In genomic region chr9:65238191-65238760, GRCm38 (mm10) we compare ENCODE assay signal across 12 mouse cellular contexts. TPM values are rescaled to one million over a fixed set of nuclear protein-coding genes. Genes with fewer than 3 reads are reported as not detected.
A peak's percentile ranks its signal among the peaks of the same experiment; 100 is the strongest.
DNase-seq lines count a peak whose midpoint lies in the region; ATAC-seq lines count a peak whose summit lies in the region.
"Had no signal": no experiment of that assay in that cellular context is flagged by ENCODE, and none has a peak within 500 bp of the region (broad histone marks: within the 10 kb centered on the region; RNA-seq: fewer than 3 reads in every experiment).

No protein-coding gene starts in this region.

- H3K27ac ChIP-seq in hindbrain, embryonic 13.5 days, result peak overlapping the region; percentile 8; the same call in 1 of the 2 replicates
- H3K27ac ChIP-seq in hindbrain, embryonic 16.5 days (ENCODE audit: low read depth, low read length), result no peak overlapping the region
- H3K27ac ChIP-seq in embryonic facial prominence, embryonic 14.5 days (replicated peaks; ENCODE audit: low read depth, low read length), result peak overlapping the region; percentile 63
- H3K27ac ChIP-seq: midbrain, embryonic 13.5 days had no signal

- 54% methylated on average over 13 of the region's 13 CpGs for WGBS in hindbrain, embryonic 13.5 days
- WGBS in hindbrain, embryonic 16.5 days, result 53% methylated on average over 13 of the region's 13 CpGs
- 60% methylated on average over 13 of the region's 13 CpGs for WGBS in embryonic facial prominence, embryonic 14.5 days

- 0 out of 2 replicates have a peak overlapping the region, but pooled peaks have one; percentile 25 for H3K9ac ChIP-seq in hindbrain, embryonic 13.5 days
- no peak overlapping the region for H3K9ac ChIP-seq in hindbrain, embryonic 16.5 days (ENCODE audit: low read depth, low read length)
- H3K9ac ChIP-seq in embryonic facial prominence, embryonic 14.5 days (ENCODE audit: low read depth, low read length), result no peak overlapping the region
- H3K9ac ChIP-seq: midbrain, embryonic 13.5 days had no signal

- no peaks in the 10 kb centered on the region for H3K27me3 ChIP-seq in hindbrain, embryonic 13.5 days
- no peaks in the 10 kb centered on the region for H3K27me3 ChIP-seq in hindbrain, embryonic 16.5 days (replicated peaks; ENCODE audit: control insufficient read depth, insufficient read depth, low read length)
- H3K27me3 ChIP-seq in embryonic facial prominence, embryonic 14.5 days (replicated peaks; ENCODE audit: control insufficient read depth, insufficient read depth, low read length), result no peaks in the 10 kb centered on the region
- H3K27me3 ChIP-seq: CH12.LX; midbrain, embryonic 13.5 days had no signal

- H3K4me1 ChIP-seq in hindbrain, embryonic 13.5 days (replicated peaks), result peaks cover 23% of the 10 kb centered on the region
- H3K4me1 ChIP-seq in hindbrain, embryonic 16.5 days (ENCODE audit: control insufficient read depth, insufficient read depth, low read depth, low read length), result no peaks in the 10 kb centered on the region
- no peaks in the 10 kb centered on the region for H3K4me1 ChIP-seq in embryonic facial prominence, embryonic 14.5 days (ENCODE audit: control insufficient read depth, insufficient read depth, low read length)

- H3K36me3 ChIP-seq in hindbrain, embryonic 13.5 days, result peaks cover 16% of the 10 kb centered on the region; the same call in 1 of the 2 replicates
- H3K36me3 ChIP-seq in hindbrain, embryonic 16.5 days (ENCODE audit: control insufficient read depth, insufficient read depth, low read length), result peaks cover 3% of the 10 kb centered on the region
- H3K36me3 ChIP-seq in embryonic facial prominence, embryonic 14.5 days (ENCODE audit: control insufficient read depth, insufficient read depth, low read length), result 0 out of 2 replicates have a peak, but pooled peaks cover 7% of the 10 kb centered on the region

- no peak for ATAC-seq in hindbrain, embryonic 13.5 days (ENCODE audit: low FRiP score)
- ATAC-seq in hindbrain, embryonic 16.5 days, result no peak
- ATAC-seq in embryonic facial prominence, embryonic 14.5 days (ENCODE audit: low read depth), result no peak
- ATAC-seq: midbrain, embryonic 13.5 days had no signal

- no peak for DNase-seq in embryonic facial prominence, embryonic 14.5 days (ENCODE audit: low spot score)
- DNase-seq in kidney, postnatal 4 days, result peak; percentile 42 to 62
- peak; percentile 39 to 70 for DNase-seq in lung, postnatal 4 days
- DNase-seq in adrenal gland, adult (ENCODE audit: inconsistent age in 2 of 2, low spot score in 1 of 2), result no peak
- no peak for DNase-seq in adrenal gland, adult 8-10 months
- DNase-seq in left cerebral cortex, adult 8-10 months (ENCODE audit: low spot score in 2 of 2), result no peak
- DNase-seq: cerebellum, adult 2 months had no signal

- H3K4me3 ChIP-seq in hindbrain, embryonic 13.5 days, result no peak overlapping the region
- H3K4me3 ChIP-seq in hindbrain, embryonic 16.5 days (ENCODE audit: low read length), result no peak overlapping the region
- no peak overlapping the region for H3K4me3 ChIP-seq in embryonic facial prominence, embryonic 14.5 days (ENCODE audit: low read depth, low read length)
- H3K4me3 ChIP-seq: midbrain, embryonic 13.5 days had no signal

- no peak overlapping the region for H3K4me2 ChIP-seq in hindbrain, embryonic 13.5 days
- no peak overlapping the region for H3K4me2 ChIP-seq in hindbrain, embryonic 16.5 days (ENCODE audit: low read length)
- H3K4me2 ChIP-seq in embryonic facial prominence, embryonic 14.5 days (ENCODE audit: low read depth, low read length), result no peak overlapping the region
- H3K4me2 ChIP-seq: liver, embryonic 11.5 days; midbrain, embryonic 13.5 days had no signal

- H3K9me3 ChIP-seq in hindbrain, embryonic 13.5 days, result no peaks in the 10 kb centered on the region
- H3K9me3 ChIP-seq in hindbrain, embryonic 16.5 days (ENCODE audit: control insufficient read depth, low read length), result no peaks in the 10 kb centered on the region
- H3K9me3 ChIP-seq in embryonic facial prominence, embryonic 14.5 days (ENCODE audit: control insufficient read depth, low read length), result no peaks in the 10 kb centered on the region
- H3K9me3 ChIP-seq: midbrain, embryonic 13.5 days had no signal

RNA-seq across cellular contexts. Expression of gene Cilp, which starts 26.7 kb away (rescaled TPM):
- polyA plus RNA-seq in hindbrain, embryonic 13.5 days (2015; fragmentation: Nextera tagmentation; extraction: Ambion mirVana), result 0.57 and 0.60 TPM in 2 replicates
- 0.38 and 0.91 TPM in 2 replicates for polyA plus RNA-seq in hindbrain, embryonic 16.5 days (2015; fragmentation: Nextera tagmentation; extraction: Ambion mirVana)
- 9.7 and 10.7 TPM in 2 replicates for polyA plus RNA-seq in embryonic facial prominence, embryonic 14.5 days (2014; fragmentation: Nextera tagmentation; extraction: Ambion mirVana)
- 10 to 100 TPM in 1 of 4 experiments, 1 to 10 TPM in 3; 3.2 to 10.7 (median 6.1) TPM for total RNA-seq in adrenal gland, adult 8-10 months (2022)
- total RNA-seq in left cerebral cortex, adult 8-10 months (2022), result under 1 TPM in 3 of 4 experiments, not detected in 1; 0.13 to 0.23 (median 0.19) TPM
- total RNA-seq: CH12.LX had no signal

RNA-seq across cellular contexts. Expression of gene Parp16, which starts 43.1 kb away (rescaled TPM):
- 5.9 and 6.1 TPM in 2 replicates for polyA plus RNA-seq in hindbrain, embryonic 13.5 days (2015; fragmentation: Nextera tagmentation; extraction: Ambion mirVana)
- 7.7 and 8.3 TPM in 2 replicates for polyA plus RNA-seq in hindbrain, embryonic 16.5 days (2015; fragmentation: Nextera tagmentation; extraction: Ambion mirVana)
- 6.9 and 7.2 TPM in 2 replicates for polyA plus RNA-seq in embryonic facial prominence, embryonic 14.5 days (2014; fragmentation: Nextera tagmentation; extraction: Ambion mirVana)
- 10 to 100 TPM; 16.2 to 44.2 (median 33.1) TPM for total RNA-seq in adrenal gland, adult 8-10 months (2022)
- total RNA-seq in left cerebral cortex, adult 8-10 months (2022), result 1 to 10 TPM; 3.4 to 4.8 (median 4.0) TPM

RNA-seq across cellular contexts. Expression of gene Clpx, which starts 55.8 kb away (rescaled TPM):
- 40.9 and 46.8 TPM in 2 replicates for polyA plus RNA-seq in hindbrain, embryonic 13.5 days (2015; fragmentation: Nextera tagmentation; extraction: Ambion mirVana)
- polyA plus RNA-seq in hindbrain, embryonic 16.5 days (2015; fragmentation: Nextera tagmentation; extraction: Ambion mirVana), result 37.2 and 41.6 TPM in 2 replicates
- polyA plus RNA-seq in embryonic facial prominence, embryonic 14.5 days (2014; fragmentation: Nextera tagmentation; extraction: Ambion mirVana), result 55.8 and 56.3 TPM in 2 replicates
- 10 to 100 TPM; 54.7 to 71.9 (median 60.7) TPM for total RNA-seq in adrenal gland, adult 8-10 months (2022)
- 10 to 100 TPM; 28.4 to 30.9 (median 28.9) TPM for total RNA-seq in left cerebral cortex, adult 8-10 months (2022)

Comparison
In these comparisons a context has a peak if more than half of its experiments do, and no peak if none do; other contexts are left out.
1. DNase-seq: peak in kidney, postnatal 4 days (2 of 2) and lung, postnatal 4 days (2 of 2); none in embryonic facial prominence, embryonic 14.5 days (single experiment), adrenal gland, adult (0 of 2), adrenal gland, adult 8-10 months (single experiment) and left cerebral cortex, adult 8-10 months (0 of 2).